Mouse (Mus musculus): ENCODE measurements around the gene Gm10378.
"Not testable (repeated sequence)": the region's sequence is repeated elsewhere in the genome, so short reads cannot be mapped to it uniquely, and the experiment has no call there.

Gm10378 gene

GRCm38 (mm10) chr14:42655638-42656037, at the start of gene Gm10378:
Gm10378 (plus strand) TSS chr14:42655938.
- DNase-seq (ENCODE audit: low spot score) = not testable (repeated sequence)

- DNase-seq (ENCODE audit: low spot score) = not testable (repeated sequence)
These were observed 13.9 kb upstream of the Gm10378 start, which contains the start of gene Gm3633 for GRCm38 (mm10) chr14:42641817-42642216. Gm3633 (minus strand) TSS chr14:42641917.

Measured in layer of hippocampus, adult 11-12 months (tissue).